In genomic region chr2:45136783-45137182, GRCm38 (mm10) we compare ENCODE assay signal across 15 mouse cellular contexts.
"Had no signal": no experiment of that assay in that cellular context is flagged by ENCODE, and none has a peak within 500 bp of the region (broad histone marks: within the 10 kb centered on the region; RNA-seq: fewer than 3 reads in every experiment).

No protein-coding gene starts in this region.

- H3K4me3 ChIP-seq: limb, embryonic 13.5 days; midbrain, embryonic 10.5 days; midbrain, embryonic 15.5 days; stomach, embryonic 15.5 days had no signal

- H3K9ac ChIP-seq: limb, embryonic 13.5 days; lung, embryonic 14.5 days; midbrain, embryonic 15.5 days; stomach, embryonic 15.5 days had no signal

- H3K4me2 ChIP-seq: limb, embryonic 13.5 days; lung, embryonic 14.5 days; midbrain, embryonic 15.5 days; stomach, embryonic 15.5 days had no signal

- H3K27ac ChIP-seq: limb, embryonic 13.5 days; midbrain, embryonic 10.5 days; midbrain, embryonic 15.5 days; stomach, embryonic 15.5 days had no signal

- ATAC-seq: intestine, postnatal 0 days; midbrain, embryonic 15.5 days had no signal

- DNase-seq: kidney, adult 8-10 months; kidney, postnatal 25 days; layer of hippocampus, postnatal 36 days; left cerebral cortex, postnatal 4 days; lung, embryonic 14.5 days; lung, postnatal 10 days; lung, postnatal 4 days; right cerebral cortex, postnatal 14 days; thymus, adult 2 months; thymus, postnatal 36 days had no signal

- H3K27me3 ChIP-seq: limb, embryonic 13.5 days; midbrain, embryonic 15.5 days; stomach, embryonic 15.5 days had no signal

- H3K9me3 ChIP-seq: limb, embryonic 13.5 days; midbrain, embryonic 10.5 days; midbrain, embryonic 15.5 days; stomach, embryonic 15.5 days had no signal

- H3K36me3 ChIP-seq: limb, embryonic 13.5 days; midbrain, embryonic 10.5 days; midbrain, embryonic 15.5 days; stomach, embryonic 15.5 days had no signal

- H3K4me1 ChIP-seq: limb, embryonic 13.5 days; midbrain, embryonic 10.5 days; midbrain, embryonic 15.5 days; stomach, embryonic 15.5 days had no signal
